18 mouse cellular contexts compared by ENCODE assay signal in the genomic region with DNA sequence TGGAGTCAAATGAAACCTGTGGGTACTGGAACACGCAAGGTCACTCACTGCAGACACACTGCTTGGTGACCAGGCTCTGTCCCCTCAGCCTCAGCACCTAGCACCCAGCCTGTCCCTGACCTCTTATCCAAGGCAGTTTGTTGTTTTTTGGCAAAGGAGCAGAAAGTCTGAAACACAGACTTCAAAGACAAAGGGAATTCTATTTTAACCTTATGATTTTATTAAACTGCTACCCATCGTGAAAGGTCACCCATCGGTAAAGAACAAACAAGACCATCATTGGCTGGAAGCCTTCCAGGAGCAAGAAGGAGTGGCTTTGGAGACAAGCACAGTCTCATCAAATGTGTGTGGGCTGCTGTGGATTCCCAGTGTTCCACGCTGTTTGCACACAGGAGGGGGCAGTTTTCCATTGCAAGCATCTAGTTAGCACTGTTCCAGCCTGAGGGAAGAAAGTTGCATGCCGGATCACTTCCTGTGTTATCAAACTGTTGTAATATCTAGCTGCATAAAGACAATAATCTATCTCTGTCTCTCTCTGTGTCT.
DNase-seq lines count a peak whose midpoint lies in the region; ATAC-seq lines count a peak whose summit lies in the region.
"Had no signal": no experiment of that assay in that cellular context is flagged by ENCODE, and none has a peak within 500 bp of the region (broad histone marks: within the 10 kb centered on the region; RNA-seq: fewer than 3 reads in every experiment).

No protein-coding gene starts in this region.

- no peaks in the 10 kb centered on the region for H3K36me3 ChIP-seq in limb, embryonic 12.5 days
- no peaks in the 10 kb centered on the region for H3K36me3 ChIP-seq in limb, embryonic 10.5 days
- H3K36me3 ChIP-seq: forebrain, embryonic 15.5 days; heart, embryonic 12.5 days; liver, embryonic 12.5 days; midbrain, embryonic 10.5 days; neural tube, embryonic 15.5 days had no signal

- H3K9ac ChIP-seq in limb, embryonic 12.5 days (replicated peaks): no peak overlapping the region
- H3K9ac ChIP-seq: forebrain, embryonic 15.5 days; heart, embryonic 12.5 days; liver, embryonic 12.5 days; neural tube, embryonic 15.5 days had no signal

- H3K27ac ChIP-seq in limb, embryonic 12.5 days: 0 out of 2 replicates have a peak overlapping the region, but pooled peaks have one; percentile 23
- no peak overlapping the region for H3K27ac ChIP-seq in limb, embryonic 10.5 days
- H3K27ac ChIP-seq: forebrain, embryonic 15.5 days; liver, embryonic 12.5 days; midbrain, embryonic 10.5 days; neural tube, embryonic 15.5 days had no signal

- WGBS in limb, embryonic 12.5 days: 71% methylated on average over 5 of the region's 5 CpGs
- 81% methylated on average over 5 of the region's 5 CpGs for WGBS in limb, embryonic 10.5 days

- H3K4me1 ChIP-seq in limb, embryonic 12.5 days (replicated peaks): no peaks in the 10 kb centered on the region
- peaks cover 26% of the 10 kb centered on the region for H3K4me1 ChIP-seq in limb, embryonic 10.5 days
- H3K4me1 ChIP-seq: forebrain, embryonic 15.5 days; heart, embryonic 12.5 days; liver, embryonic 12.5 days; midbrain, embryonic 10.5 days; neural tube, embryonic 15.5 days had no signal

- no peak overlapping the region for H3K4me3 ChIP-seq in limb, embryonic 12.5 days (replicated peaks)
- no peak overlapping the region for H3K4me3 ChIP-seq in limb, embryonic 10.5 days
- H3K4me3 ChIP-seq: erythroblast, embryonic 14.5 days; forebrain, embryonic 15.5 days; heart, embryonic 12.5 days; liver, embryonic 12.5 days; midbrain, embryonic 10.5 days; myocyte; neural tube, embryonic 15.5 days had no signal

- no peak for DNase-seq in limb, embryonic 10.5 days (ENCODE audit: low spot score)
- DNase-seq in testis, postnatal 14 days (ENCODE audit: low spot score): peak; percentile 11
- DNase-seq in testis, postnatal 10 days (ENCODE audit: low spot score): no peak
- DNase-seq in adrenal gland, postnatal 10 days: peak; percentile 63
- no peak for DNase-seq in urinary bladder, postnatal 4 days (ENCODE audit: low spot score in 2 of 2)
- DNase-seq in heart, postnatal 4 days: no peak
- DNase-seq: cerebellum, postnatal 10 days; kidney, adult 18-20 months; lung, postnatal 4 days; retina, postnatal 1 day had no signal

- H3K4me2 ChIP-seq in limb, embryonic 12.5 days: no peak overlapping the region
- H3K4me2 ChIP-seq: forebrain, embryonic 15.5 days; heart, embryonic 12.5 days; liver, embryonic 12.5 days; neural tube, embryonic 15.5 days had no signal

- H3K9me3 ChIP-seq in limb, embryonic 12.5 days: no peaks in the 10 kb centered on the region
- no peaks in the 10 kb centered on the region for H3K9me3 ChIP-seq in limb, embryonic 10.5 days (replicated peaks)
- H3K9me3 ChIP-seq: forebrain, embryonic 15.5 days; heart, embryonic 12.5 days; liver, embryonic 12.5 days; midbrain, embryonic 10.5 days; neural tube, embryonic 15.5 days had no signal

- no peak for ATAC-seq in limb, embryonic 12.5 days (ENCODE audit: insufficient number of reproducible peaks, insufficient read depth, low FRiP score, low TSS enrichment, low read depth)
- ATAC-seq: forebrain, embryonic 15.5 days; liver, embryonic 12.5 days had no signal

- no peaks in the 10 kb centered on the region for H3K27me3 ChIP-seq in limb, embryonic 12.5 days
- no peaks in the 10 kb centered on the region for H3K27me3 ChIP-seq in limb, embryonic 10.5 days (ENCODE audit: low read depth, poor library complexity, severe bottlenecking)
- H3K27me3 ChIP-seq: forebrain, embryonic 15.5 days; heart, embryonic 12.5 days; liver, embryonic 12.5 days; neural tube, embryonic 15.5 days had no signal

Comparison
In these comparisons a context has a peak if more than half of its experiments do, and no peak if none do; other contexts are left out.
1. DNase-seq: peak in testis, postnatal 14 days (single experiment) and adrenal gland, postnatal 10 days (single experiment); none in limb, embryonic 10.5 days (single experiment), testis, postnatal 10 days (single experiment), urinary bladder, postnatal 4 days (0 of 2) and heart, postnatal 4 days (single experiment).